Mouse (Mus musculus): ENCODE data around the gene Eif2ak4.

DNA sequence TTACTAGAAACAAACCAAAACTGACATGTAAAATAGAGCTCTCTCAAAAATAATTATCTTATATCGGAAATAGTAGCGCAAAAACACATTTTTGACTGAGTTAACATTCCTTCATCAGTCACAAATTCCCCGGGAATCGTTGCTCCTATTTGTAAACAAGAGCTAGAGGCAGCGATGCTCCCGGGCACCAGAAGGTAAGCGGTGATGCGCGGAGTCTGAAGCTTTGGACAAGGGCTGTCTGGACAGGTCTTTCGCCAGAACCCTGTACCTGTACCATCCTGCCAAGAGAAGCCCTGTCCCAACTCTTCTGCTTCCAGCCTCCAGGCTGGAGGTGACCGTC, 15.9 kb upstream of the Eif2ak4 start:
- TF ChIP-seq CTCF (conservative IDR thresholded peaks at IDR 0.05; ENCODE audit: low read length) (no peak), NANOG (IDR thresholded peaks at IDR 0.05; ENCODE audit: borderline replicate concordance, low read length) (no peak)
